Mouse (Mus musculus) forebrain, embryonic 16.5 days (tissue): Measurements from ENCODE around the gene Rsf1. TPM values are rescaled to one million over a fixed set of nuclear protein-coding genes. Genes with fewer than 3 reads are reported as not detected.
A peak's percentile ranks its signal among the peaks of the same experiment; 100 is the strongest.

ENCODE experiments used
- ATAC-seq: fragments of 200-750 bp; cut with Nextera tagmentation; 2 replicates; pipeline ENCODE4 v1.8.0; 2017; ENCODE audit warnings: mild to moderate bottlenecking, moderate library complexity
- H3K27ac ChIP-seq: fragments of 300-500 bp; sonication (generic); 2 replicates; pipeline ENCODE4 v1.5.1; 2014; ENCODE audit warnings: low read length, control low read depth
- H3K27me3 ChIP-seq: fragments of 300-500 bp; sonication (generic); replicated peaks from 2 replicates; pipeline ENCODE4 v1.6.1; 2014; ENCODE audit warnings: low read length; ENCODE audit not compliant: control insufficient read depth, insufficient read depth
- H3K36me3 ChIP-seq: fragments of 300-500 bp; sonication (generic); 2 replicates; pipeline ENCODE4 v1.6.1; 2014; ENCODE audit not compliant: control insufficient read depth, insufficient read depth
- H3K4me1 ChIP-seq: fragments of 300-500 bp; sonication (generic); replicated peaks from 2 replicates; pipeline ENCODE4 v1.6.1; 2014; ENCODE audit warnings: low read length; ENCODE audit not compliant: control insufficient read depth, insufficient read depth
- H3K4me2 ChIP-seq: fragments of 300-500 bp; sonication (generic); 2 replicates; pipeline ENCODE4 v1.6.1; 2014; ENCODE audit warnings: mild to moderate bottlenecking, low read length, control low read depth
- H3K4me3 ChIP-seq: fragments of 300-500 bp; sonication (generic); replicated peaks from 2 replicates; pipeline ENCODE4 v1.5.1; 2014; ENCODE audit warnings: mild to moderate bottlenecking, low read length, control low read depth
- H3K9ac ChIP-seq: fragments of 300-500 bp; sonication (generic); replicated peaks from 2 replicates; pipeline ENCODE4 v1.6.1; 2014; ENCODE audit warnings: low read depth, low read length, control low read depth
- H3K9me3 ChIP-seq: fragments of 300-500 bp; sonication (generic); 2 replicates; pipeline ENCODE4 v1.6.1; 2016; ENCODE audit warnings: low read length; ENCODE audit not compliant: control insufficient read depth
- WGBS: fragments of 180-500 bp; shearing (Covaris S2); extraction: QIAGEN DNeasy Blood & Tissue Kit; methylation state at CpG from one replicate; pipeline ENCODE4 v1.1.7; 2014; 5-methylcytosine and 5-hydroxymethylcytosine counted together
- polyA plus RNA-seq: library from polyadenylated mRNA; unstranded; fragments of >200 nt; fragmentation: Nextera tagmentation; extraction: Ambion mirVana; gene quantifications from 2 replicates; pipeline ENCODE4 v1.2.1, GENCODE M21; 2015

Rsf1 gene
- polyA plus RNA-seq, 1 experiment from 2014 or later = 34.7 TPM

DNA sequence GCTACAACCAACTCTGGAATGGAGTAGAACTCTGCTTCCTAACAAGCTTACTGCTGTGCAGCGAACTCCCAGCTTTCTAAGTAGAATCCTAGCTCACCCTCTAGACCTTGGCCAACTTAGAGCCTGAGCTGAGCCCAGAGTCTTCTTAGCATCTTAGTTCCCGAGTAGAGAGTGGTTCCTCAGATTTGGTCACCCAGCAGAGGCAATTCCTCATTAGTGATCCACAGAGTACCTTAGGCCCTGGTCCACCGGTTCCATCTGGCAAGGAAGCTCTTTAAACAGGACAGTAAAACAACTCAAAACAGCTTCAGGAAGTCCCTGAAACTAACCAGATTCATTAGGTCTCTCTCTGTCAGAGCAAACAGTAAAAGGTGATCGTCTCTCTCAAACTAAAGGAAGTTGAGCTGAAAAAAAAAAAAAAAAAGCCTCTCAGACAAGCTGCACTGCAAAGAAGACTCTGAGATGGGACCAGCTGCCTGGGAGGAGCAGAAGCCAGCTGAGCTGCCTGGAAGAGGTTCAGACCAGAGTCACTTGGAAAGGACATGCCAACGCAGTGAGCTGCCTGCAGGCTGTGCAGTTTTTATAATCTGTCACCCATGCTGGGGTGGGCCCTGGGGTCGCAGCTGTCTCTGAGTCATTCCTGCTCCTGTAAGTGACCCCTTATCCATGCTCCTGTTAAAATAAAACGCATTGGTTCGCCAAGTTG, 1.2 kb upstream of the Rsf1 start:
- ATAC-seq = no peak
- H3K27ac ChIP-seq = peak overlapping the region; percentile 14; the same call in 1 of the 2 replicates
- 32% methylated on average over 8 of the region's 8 CpGs for WGBS

DNA sequence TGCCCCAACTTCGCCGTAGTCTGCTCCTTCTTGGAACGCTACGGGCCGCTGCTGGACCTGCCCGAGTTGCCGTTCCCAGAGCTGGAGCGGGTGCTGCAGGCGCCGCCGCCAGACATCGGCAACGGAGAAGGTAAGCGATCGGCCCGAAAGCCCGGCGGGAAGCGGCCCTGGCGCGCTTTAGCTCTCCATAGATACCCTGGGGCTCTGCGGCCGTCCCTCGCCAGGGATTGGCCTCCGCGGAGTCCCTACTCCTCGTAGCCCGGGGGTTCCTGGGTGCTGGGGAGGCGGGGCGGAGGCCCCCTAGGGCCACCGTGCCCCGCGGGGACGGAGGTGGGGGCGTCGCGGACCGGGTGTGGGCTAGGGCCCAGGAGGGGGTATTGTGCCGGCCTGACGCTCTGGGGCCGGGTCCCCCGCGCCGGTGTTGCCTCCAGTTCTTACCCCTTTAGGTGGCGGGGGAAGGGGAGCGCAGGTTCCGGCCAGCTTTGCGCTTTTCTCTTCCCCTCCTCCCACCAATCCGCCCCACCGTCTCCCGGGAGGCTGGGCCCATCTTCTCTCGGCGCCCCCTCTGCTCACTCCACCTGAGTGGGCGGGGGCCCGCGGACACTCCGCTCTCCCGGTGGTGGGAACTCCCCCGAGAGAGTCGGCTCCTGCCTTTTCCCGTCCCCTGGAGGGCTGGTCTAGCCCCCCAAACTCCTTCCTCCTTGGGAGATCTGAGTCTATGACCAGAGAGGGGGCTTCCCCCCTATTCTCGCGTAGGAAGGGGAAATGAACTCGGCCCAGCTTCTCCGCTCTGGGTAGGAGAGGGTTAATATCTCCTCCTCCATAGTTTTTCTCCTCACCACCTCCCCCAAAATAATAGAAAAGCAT, 520 bp downstream of the Rsf1 start:
- under 1% methylated on average over 64 of the region's 65 CpGs for WGBS
- peak overlapping the region; percentile 81 for H3K4me2 ChIP-seq
- peaks cover 3% of the 10 kb centered on the region; the same call in 1 of the 2 replicates for H3K36me3 ChIP-seq

More for the DNA sequence above, 1.2 kb upstream of the Rsf1 start:
- peak overlapping the region; percentile 94 for H3K4me3 ChIP-seq
- H3K9me3 ChIP-seq = no peaks in the 10 kb centered on the region
- H3K9ac ChIP-seq = peak overlapping the region; percentile 73
- H3K36me3 ChIP-seq = peaks cover 3% of the 10 kb centered on the region; the same call in 1 of the 2 replicates
- H3K4me2 ChIP-seq = peak overlapping the region; percentile 74
- peaks cover 15% of the 10 kb centered on the region for H3K4me1 ChIP-seq
- no peaks in the 10 kb centered on the region for H3K27me3 ChIP-seq

DNA sequence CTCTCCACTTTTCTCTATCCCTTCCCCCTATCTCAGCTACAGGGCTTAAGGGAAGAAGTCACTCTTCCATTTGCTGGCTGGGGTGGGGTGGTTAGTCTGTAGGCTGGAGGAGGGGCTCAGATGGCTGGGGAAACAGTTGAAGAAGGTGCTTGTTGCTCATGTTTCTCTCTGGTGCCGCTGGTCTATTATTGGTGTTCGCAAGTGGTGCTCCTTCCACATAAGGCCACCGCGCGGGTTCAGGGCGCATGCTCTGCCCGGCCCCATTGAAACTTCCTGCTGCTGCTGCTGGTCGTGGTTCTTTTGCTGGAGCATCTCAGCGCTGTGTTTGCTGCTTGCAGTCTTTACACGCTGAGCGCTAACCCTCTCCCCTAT, 1.1 kb downstream of the Rsf1 start:
- no peaks in the 10 kb centered on the region for H3K27me3 ChIP-seq
- no peaks in the 10 kb centered on the region for H3K9me3 ChIP-seq
- H3K4me2 ChIP-seq = peak overlapping the region; percentile 81
- ATAC-seq = peak; percentile 36
- peaks cover 3% of the 10 kb centered on the region; the same call in 1 of the 2 replicates for H3K36me3 ChIP-seq
- peak overlapping the region; percentile 99 for H3K27ac ChIP-seq
- H3K4me1 ChIP-seq = peaks cover 15% of the 10 kb centered on the region
- under 1% methylated on average over 11 of the region's 11 CpGs for WGBS
- peak overlapping the region; percentile 94 for H3K4me3 ChIP-seq
- H3K9ac ChIP-seq = peak overlapping the region; percentile 100

More for the DNA sequence above, 520 bp downstream of the Rsf1 start:
- Histone ChIP-seq H3K27ac (peak overlapping the region; percentile 99), H3K9me3 (no peaks in the 10 kb centered on the region), H3K9ac (peak overlapping the region; percentile 100), H3K4me1 (peaks cover 15% of the 10 kb centered on the region), H3K4me3 (peak overlapping the region; percentile 94), H3K27me3 (no peaks in the 10 kb centered on the region)
- ATAC-seq = peak; percentile 32

- ATAC-seq = no peak
- Histone ChIP-seq H3K36me3 (no peaks in the 10 kb centered on the region), H3K9ac (no peak overlapping the region), H3K27me3 (no peaks in the 10 kb centered on the region), H3K4me2 (no peak overlapping the region), H3K27ac (no peak overlapping the region), H3K4me3 (no peak overlapping the region), H3K9me3 (no peaks in the 10 kb centered on the region), H3K4me1 (peaks cover 4% of the 10 kb centered on the region; the same call in 1 of the 2 replicates)
- 67% methylated on average over 5 of the region's 5 CpGs for WGBS
These were observed 8.8 kb downstream of the Rsf1 start for GRCm38 (mm10) chr7:97588506-97588905.

GRCm38 (mm10) chr7:97590488-97590887, 10.8 kb downstream of the Rsf1 start:
- Histone ChIP-seq H3K9ac (no peak overlapping the region), H3K4me1 (peaks cover 4% of the 10 kb centered on the region; the same call in 1 of the 2 replicates), H3K27me3 (no peaks in the 10 kb centered on the region), H3K9me3 (no peaks in the 10 kb centered on the region), H3K4me2 (no peak overlapping the region), H3K4me3 (no peak overlapping the region), H3K36me3 (no peaks in the 10 kb centered on the region), H3K27ac (no peak overlapping the region)
- 70% methylated on average over 3 of the region's 3 CpGs for WGBS
- ATAC-seq = no peak

DNA sequence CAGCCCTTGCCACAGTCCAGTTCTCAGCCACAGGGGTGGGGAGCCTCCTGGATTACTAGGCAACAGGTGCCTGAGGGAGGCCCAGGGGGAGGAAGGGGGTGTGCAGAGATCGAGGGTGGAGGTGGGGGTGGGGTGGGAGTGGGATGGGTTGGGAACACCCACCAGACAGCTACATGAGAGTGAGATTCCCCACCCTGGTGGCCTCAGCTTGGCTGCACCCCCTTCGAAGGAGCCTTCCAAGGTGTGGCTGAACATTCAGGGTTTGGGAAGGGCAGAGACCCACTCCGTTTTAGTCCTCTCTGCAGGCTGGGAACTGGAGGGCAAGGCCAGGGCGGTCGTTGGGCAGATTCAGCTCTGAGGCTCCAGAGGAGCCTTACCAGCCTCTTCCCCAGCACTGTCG, 11.6 kb downstream of the Rsf1 start:
- no peak overlapping the region for H3K27ac ChIP-seq
- no peaks in the 10 kb centered on the region for H3K27me3 ChIP-seq
- H3K9ac ChIP-seq = no peak overlapping the region
- WGBS = 89% methylated on average over 6 of the region's 6 CpGs
- no peaks in the 10 kb centered on the region for H3K9me3 ChIP-seq
- no peak overlapping the region for H3K4me3 ChIP-seq
- H3K36me3 ChIP-seq = no peaks in the 10 kb centered on the region
- no peak overlapping the region for H3K4me2 ChIP-seq
- no peak for ATAC-seq
- peaks cover 4% of the 10 kb centered on the region; the same call in 1 of the 2 replicates for H3K4me1 ChIP-seq

DNA sequence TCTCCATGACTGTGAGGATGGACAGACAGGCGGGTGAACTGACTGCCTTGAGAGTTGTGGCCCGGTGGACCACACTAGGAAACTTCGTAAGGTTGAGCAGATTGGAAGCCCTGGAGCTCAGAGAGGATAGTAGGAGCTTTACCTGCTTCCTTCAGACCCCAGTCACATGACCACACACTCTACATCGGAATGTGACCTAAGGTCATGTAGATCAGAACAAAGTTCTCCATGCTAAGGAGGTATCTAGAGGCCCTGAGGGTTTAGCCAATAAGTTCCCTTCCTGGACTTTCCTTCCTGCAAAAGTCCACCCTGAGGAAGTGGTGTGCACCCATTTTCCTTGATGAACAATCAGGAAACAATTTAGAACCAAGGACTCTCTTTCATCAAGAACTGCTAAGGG, 12.7 kb downstream of the Rsf1 start:
- WGBS = 97% methylated on average over 4 of the region's 4 CpGs
- no peak overlapping the region for H3K4me2 ChIP-seq
- no peak overlapping the region for H3K27ac ChIP-seq
- H3K4me1 ChIP-seq = peaks cover 4% of the 10 kb centered on the region; the same call in 1 of the 2 replicates
- no peaks in the 10 kb centered on the region for H3K9me3 ChIP-seq
- no peak overlapping the region for H3K9ac ChIP-seq
- no peak overlapping the region for H3K4me3 ChIP-seq
- H3K27me3 ChIP-seq = no peaks in the 10 kb centered on the region
- no peak for ATAC-seq
- no peaks in the 10 kb centered on the region for H3K36me3 ChIP-seq

DNA sequence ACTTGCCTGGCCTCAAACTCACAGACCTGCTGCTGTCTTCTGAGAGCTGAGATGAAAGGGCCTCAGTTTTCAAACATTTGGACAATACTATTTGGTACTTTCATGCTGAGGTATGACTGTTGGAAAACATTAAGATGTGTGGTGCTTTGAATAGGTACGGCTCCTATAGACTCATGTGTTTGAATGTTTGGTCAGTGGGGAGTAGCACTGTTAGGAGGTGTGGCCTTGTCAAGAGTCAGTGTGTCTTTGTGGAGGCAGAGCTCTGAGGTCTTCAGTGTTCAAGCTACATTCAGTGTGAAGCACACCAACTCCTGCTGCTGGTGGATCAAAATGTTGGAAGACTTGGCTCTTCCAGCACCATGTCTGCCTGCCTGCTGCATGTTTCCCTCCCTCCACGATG, 13.8 kb downstream of the Rsf1 start:
- WGBS = 93% methylated on average over 2 of the region's 2 CpGs
- Histone ChIP-seq H3K9me3 (no peaks in the 10 kb centered on the region), H3K4me3 (no peak overlapping the region), H3K27me3 (no peaks in the 10 kb centered on the region), H3K4me2 (no peak overlapping the region), H3K27ac (no peak overlapping the region), H3K9ac (no peak overlapping the region), H3K4me1 (peaks cover 4% of the 10 kb centered on the region; the same call in 1 of the 2 replicates), H3K36me3 (no peaks in the 10 kb centered on the region)
- no peak for ATAC-seq

DNA sequence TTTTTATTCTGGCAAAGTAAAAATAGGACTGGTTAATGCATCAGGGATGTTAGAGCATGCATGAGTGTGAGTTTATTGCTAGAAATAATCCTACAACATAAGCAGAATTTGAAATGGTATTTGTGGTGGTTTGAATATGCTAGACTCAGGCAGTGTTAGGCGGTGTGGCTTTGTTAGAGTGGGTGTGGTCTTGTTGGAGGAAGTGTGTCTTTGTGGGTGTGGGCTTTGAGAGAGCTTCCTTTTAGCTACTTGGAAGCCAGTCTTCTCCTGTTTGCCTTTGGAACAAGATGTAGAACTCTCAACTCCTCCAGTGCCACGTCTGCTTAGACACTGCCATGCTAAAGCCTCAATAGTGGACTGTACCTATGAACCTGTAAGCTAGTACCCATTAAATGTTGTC, 18.9 kb downstream of the Rsf1 start:
- no peaks in the 10 kb centered on the region for H3K36me3 ChIP-seq
- no peaks in the 10 kb centered on the region for H3K4me1 ChIP-seq
- whole genome bisulfite sequencing = 91% methylated on average over 2 of the region's 2 CpGs
- no peak overlapping the region for H3K4me2 ChIP-seq
- ATAC-seq = no peak
- H3K9ac ChIP-seq = no peak overlapping the region
- no peaks in the 10 kb centered on the region for H3K27me3 ChIP-seq
- H3K9me3 ChIP-seq = no peaks in the 10 kb centered on the region
- no peak overlapping the region for H3K4me3 ChIP-seq
- no peak overlapping the region for H3K27ac ChIP-seq
